9 mouse cellular contexts compared by ENCODE assay signal in the genomic region with DNA sequence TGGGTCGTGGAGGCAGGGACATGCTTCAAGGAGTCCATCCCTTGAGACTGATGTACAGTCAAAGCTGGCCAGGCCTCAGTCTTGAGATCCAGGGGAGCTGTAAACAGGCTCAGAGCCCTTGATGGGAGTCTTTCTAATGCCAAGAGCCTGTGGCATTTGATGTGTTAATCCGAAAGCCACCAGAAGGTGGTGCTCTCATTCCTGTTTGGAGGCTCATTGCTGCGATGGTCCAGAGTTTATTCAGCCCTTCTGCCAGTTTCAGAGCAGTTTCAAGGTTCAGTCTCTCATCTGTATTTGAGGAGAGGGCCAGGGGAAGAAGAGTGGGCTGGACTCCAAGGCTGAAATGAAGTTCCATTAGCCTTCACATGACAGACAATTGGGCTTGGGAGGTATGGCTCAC.
DNase-seq lines count a peak whose midpoint lies in the region; ATAC-seq and TF ChIP-seq lines count a peak whose summit lies in the region.
"Had no signal": no experiment of that assay in that cellular context is flagged by ENCODE, and none has a peak within 500 bp of the region (broad histone marks: within the 10 kb centered on the region; RNA-seq: fewer than 3 reads in every experiment).

No protein-coding gene starts in this region.

- no peaks in the 10 kb centered on the region for H3K4me1 ChIP-seq in kidney, adult 2 months (ENCODE audit: control insufficient read depth, insufficient read depth, low read length)
- no peaks in the 10 kb centered on the region for H3K4me1 ChIP-seq in kidney, embryonic 15.5 days
- no peaks in the 10 kb centered on the region for H3K4me1 ChIP-seq in forebrain, embryonic 10.5 days
- 0 out of 2 replicates have a peak, but pooled peaks cover 2% of the 10 kb centered on the region for H3K4me1 ChIP-seq in hindbrain, embryonic 14.5 days (replicated peaks; ENCODE audit: control insufficient read depth, insufficient read depth, low read length)
- 0 out of 2 replicates have a peak, but pooled peaks cover 3% of the 10 kb centered on the region for H3K4me1 ChIP-seq in midbrain, embryonic 16.5 days (ENCODE audit: control insufficient read depth, insufficient read depth, low read length)
- H3K4me1 ChIP-seq: lung, embryonic 15.5 days had no signal

- H3K36me3 ChIP-seq in kidney, adult 2 months (ENCODE audit: control insufficient read depth, insufficient read depth, low read length): no peaks in the 10 kb centered on the region
- H3K36me3 ChIP-seq in kidney, embryonic 15.5 days: no peaks in the 10 kb centered on the region
- H3K36me3 ChIP-seq in forebrain, embryonic 10.5 days (replicated peaks): no peaks in the 10 kb centered on the region
- no peaks in the 10 kb centered on the region for H3K36me3 ChIP-seq in hindbrain, embryonic 14.5 days (replicated peaks; ENCODE audit: control insufficient read depth, insufficient read depth)
- H3K36me3 ChIP-seq in midbrain, embryonic 16.5 days (ENCODE audit: control insufficient read depth, insufficient read depth, low read length): no peaks in the 10 kb centered on the region
- H3K36me3 ChIP-seq: lung, embryonic 15.5 days had no signal

- no peaks in the 10 kb centered on the region for H3K9me3 ChIP-seq in kidney, embryonic 15.5 days (replicated peaks)
- H3K9me3 ChIP-seq in forebrain, embryonic 10.5 days: no peaks in the 10 kb centered on the region
- H3K9me3 ChIP-seq in hindbrain, embryonic 14.5 days (ENCODE audit: control insufficient read depth, low read length): no peaks in the 10 kb centered on the region
- no peaks in the 10 kb centered on the region for H3K9me3 ChIP-seq in midbrain, embryonic 16.5 days (replicated peaks; ENCODE audit: control insufficient read depth, low read length, poor library complexity, severe bottlenecking)
- H3K9me3 ChIP-seq: lung, embryonic 15.5 days had no signal

- H3K27me3 ChIP-seq in kidney, adult 2 months (replicated peaks; ENCODE audit: control insufficient read depth, insufficient read depth, low read length): no peaks in the 10 kb centered on the region
- H3K27me3 ChIP-seq in kidney, embryonic 15.5 days: 0 out of 2 replicates have a peak, but pooled peaks cover 5% of the 10 kb centered on the region
- 0 out of 2 replicates have a peak, but pooled peaks cover 9% of the 10 kb centered on the region for H3K27me3 ChIP-seq in forebrain, embryonic 10.5 days (ENCODE audit: poor library complexity, severe bottlenecking)
- H3K27me3 ChIP-seq in hindbrain, embryonic 14.5 days (ENCODE audit: control insufficient read depth, insufficient read depth, low read length): no peaks in the 10 kb centered on the region
- no peaks in the 10 kb centered on the region for H3K27me3 ChIP-seq in midbrain, embryonic 16.5 days (ENCODE audit: control insufficient read depth, insufficient read depth, low read depth, low read length)

- DNase-seq in kidney, adult 2 months: peak; percentile 56
- DNase-seq in brain, embryonic 14.5 days (ENCODE audit: low read depth): peak; percentile 90
- DNase-seq in forebrain, embryonic 10.5 days (ENCODE audit: extremely low spot score, low spot score): peak; percentile 57
- peak; percentile 95 for DNase-seq in hindbrain, embryonic 14.5 days (ENCODE audit: low spot score)
- peak; percentile 74 to 76 for DNase-seq in left cerebral cortex, postnatal 10 days (ENCODE audit: extremely low spot score in 1 of 2, low spot score in 2 of 2)
- DNase-seq in thymus, postnatal 0 days (ENCODE audit: low spot score): peak; percentile 30

- no peak overlapping the region for H3K9ac ChIP-seq in kidney, embryonic 15.5 days
- no peak overlapping the region for H3K9ac ChIP-seq in hindbrain, embryonic 14.5 days
- no peak overlapping the region for H3K9ac ChIP-seq in midbrain, embryonic 16.5 days (ENCODE audit: low read depth, low read length)
- H3K9ac ChIP-seq: lung, embryonic 15.5 days had no signal

- no peak for ATAC-seq in kidney, embryonic 15.5 days (replicated peaks; ENCODE audit: low FRiP score)
- ATAC-seq in hindbrain, embryonic 14.5 days (ENCODE audit: low FRiP score): no peak
- peak; percentile 53; the same call in 1 of the 2 replicates for ATAC-seq in midbrain, embryonic 16.5 days

- TF ChIP-seq CTCF in kidney, adult 2 months (conservative IDR thresholded peaks at IDR 0.05; ENCODE audit: insufficient read depth, insufficient read length, low read depth, low read length): peak; percentile 64
- TF ChIP-seq CTCF in brain, embryonic 14.5 days (IDR thresholded peaks at IDR 0.05; ENCODE audit: borderline replicate concordance, extremely low read depth, insufficient read depth, insufficient read length): peak; percentile 86

- H3K4me3 ChIP-seq in kidney, adult 2 months (ENCODE audit: insufficient read depth, low read depth, low read length): no peak overlapping the region
- no peak overlapping the region for H3K4me3 ChIP-seq in kidney, embryonic 15.5 days (replicated peaks)
- H3K4me3 ChIP-seq in forebrain, embryonic 10.5 days: no peak overlapping the region
- no peak overlapping the region for H3K4me3 ChIP-seq in hindbrain, embryonic 14.5 days (replicated peaks; ENCODE audit: low read length)
- no peak overlapping the region for H3K4me3 ChIP-seq in midbrain, embryonic 16.5 days (ENCODE audit: low read depth, low read length)
- H3K4me3 ChIP-seq: lung, embryonic 15.5 days had no signal

- H3K27ac ChIP-seq in kidney, adult 2 months (ENCODE audit: insufficient read depth, low read depth, low read length): no peak overlapping the region
- no peak overlapping the region for H3K27ac ChIP-seq in kidney, embryonic 15.5 days
- H3K27ac ChIP-seq in forebrain, embryonic 10.5 days: no peak overlapping the region
- H3K27ac ChIP-seq in hindbrain, embryonic 14.5 days: no peak overlapping the region
- no peak overlapping the region for H3K27ac ChIP-seq in midbrain, embryonic 16.5 days (ENCODE audit: low read length)
- H3K27ac ChIP-seq: lung, embryonic 15.5 days had no signal

- intact Hi-C loops in left cerebral cortex, postnatal 10 days (cut with DNase I): loop anchor here (1.0 to 10.0 kb wide), 3 partner anchors 184 to 479 kb away; no protein-coding TSS in a partner anchor

- H3K4me2 ChIP-seq in kidney, embryonic 15.5 days: no peak overlapping the region
- H3K4me2 ChIP-seq in hindbrain, embryonic 14.5 days (replicated peaks): no peak overlapping the region
- no peak overlapping the region for H3K4me2 ChIP-seq in midbrain, embryonic 16.5 days (ENCODE audit: low read length)
- H3K4me2 ChIP-seq: lung, embryonic 15.5 days had no signal

- no peak for TF ChIP-seq POLR2A in kidney, adult 2 months (IDR thresholded peaks at IDR 0.05; ENCODE audit: low read depth, low read length)
- TF ChIP-seq POLR2A in brain, embryonic 14.5 days (IDR thresholded peaks at IDR 0.05; ENCODE audit: borderline replicate concordance, extremely low read depth, insufficient read depth, insufficient read length, poor library complexity, severe bottlenecking): no peak

- 9% methylated on average over 3 of the region's 3 CpGs for WGBS in kidney, adult 2 months
- WGBS in kidney, embryonic 15.5 days: 10% methylated on average over 3 of the region's 3 CpGs
- WGBS in forebrain, embryonic 10.5 days: 11% methylated on average over 3 of the region's 3 CpGs
- 11% methylated on average over 3 of the region's 3 CpGs for WGBS in hindbrain, embryonic 14.5 days
- 10% methylated on average over 3 of the region's 3 CpGs for WGBS in midbrain, embryonic 16.5 days

Comparison
In these comparisons a context has a peak if more than half of its experiments do, and no peak if none do; other contexts are left out.
1. DNase-seq: peak in every context shown above with its lines; median percentile 95 in hindbrain, embryonic 14.5 days; 90 in brain, embryonic 14.5 days; 75 in left cerebral cortex, postnatal 10 days; 57 in forebrain, embryonic 10.5 days; 56 in kidney, adult 2 months; 30 in thymus, postnatal 0 days.